Mouse (Mus musculus): ENCODE results near the gene Mex3a. TPM values are rescaled to one million over a fixed set of nuclear protein-coding genes. Genes with fewer than 3 reads are reported as not detected.

The Mex3a gene
- polyA plus RNA-seq, 1 experiment from 2014 or later: 3.3 TPM

- no peak overlapping the region for H3K4me3 ChIP-seq (ENCODE audit: low read depth, low read length)
- H3K4me2 ChIP-seq (replicated peaks; ENCODE audit: low read depth): no peak overlapping the region
- DNase-seq (ENCODE audit: low spot score): no peak
- H3K27ac ChIP-seq (replicated peaks): no peak overlapping the region
- no peak for ATAC-seq (ENCODE audit: low FRiP score, low TSS enrichment)
- no peaks in the 10 kb centered on the region for H3K27me3 ChIP-seq (ENCODE audit: control insufficient read depth, insufficient read depth, low read length)
- H3K9ac ChIP-seq (ENCODE audit: low read length): no peak overlapping the region
- 66% methylated on average over 11 of the region's 11 CpGs for WGBS
- H3K4me1 ChIP-seq (replicated peaks; ENCODE audit: control insufficient read depth, insufficient read depth): peaks cover 3% of the 10 kb centered on the region; the same call in 1 of the 2 replicates
- no peaks in the 10 kb centered on the region for H3K36me3 ChIP-seq (ENCODE audit: control insufficient read depth, insufficient read depth, low read length)
- TF ChIP-seq EP300 (optimal IDR thresholded peaks at IDR 0.05) (no peak), CTCF (IDR thresholded peaks at IDR 0.05; ENCODE audit: low read depth) (no peak)
- H3K9me3 ChIP-seq (ENCODE audit: control insufficient read depth, low read length): no peaks in the 10 kb centered on the region
Measured at GRCm38 (mm10) chr3:88528646-88529045, 3.5 kb upstream of the Mex3a start.

- Histone ChIP-seq H3K9ac (ENCODE audit: low read length) (no peak overlapping the region), H3K9me3 (ENCODE audit: control insufficient read depth, low read length) (no peaks in the 10 kb centered on the region), H3K4me3 (ENCODE audit: low read depth, low read length) (no peak overlapping the region), H3K4me1 (replicated peaks; ENCODE audit: control insufficient read depth, insufficient read depth) (peaks cover 5% of the 10 kb centered on the region; the same call in 1 of the 2 replicates), H3K27ac (replicated peaks) (0 out of 2 replicates have a peak overlapping the region, but pooled peaks have one; percentile 8), H3K27me3 (ENCODE audit: control insufficient read depth, insufficient read depth, low read length) (no peaks in the 10 kb centered on the region), H3K4me2 (replicated peaks; ENCODE audit: low read depth) (peak overlapping the region; percentile 92; the same call in 1 of the 2 replicates), H3K36me3 (ENCODE audit: control insufficient read depth, insufficient read depth, low read length) (no peaks in the 10 kb centered on the region)
- ATAC-seq (ENCODE audit: low FRiP score, low TSS enrichment) (no peak), DNase-seq (ENCODE audit: low spot score) (no peak)
- TF ChIP-seq EP300 (optimal IDR thresholded peaks at IDR 0.05) (no peak), CTCF (IDR thresholded peaks at IDR 0.05; ENCODE audit: low read depth) (no peak)
- 36% methylated on average over 7 of the region's 7 CpGs for WGBS
Measured at GRCm38 (mm10) chr3:88529204-88530000, 2.8 kb upstream of the Mex3a start.

GRCm38 (mm10) chr3:88530082-88530864, 1.9 kb upstream of the Mex3a start:
- ATAC-seq (ENCODE audit: low FRiP score, low TSS enrichment) (no peak), DNase-seq (ENCODE audit: low spot score) (no peak)
- Histone ChIP-seq H3K9ac (ENCODE audit: low read length) (peak overlapping the region; percentile 38; the same call in 1 of the 2 replicates), H3K36me3 (ENCODE audit: control insufficient read depth, insufficient read depth, low read length) (no peaks in the 10 kb centered on the region), H3K4me1 (replicated peaks; ENCODE audit: control insufficient read depth, insufficient read depth) (peaks cover 5% of the 10 kb centered on the region; the same call in 1 of the 2 replicates), H3K9me3 (ENCODE audit: control insufficient read depth, low read length) (no peaks in the 10 kb centered on the region), H3K4me3 (ENCODE audit: low read depth, low read length) (peak overlapping the region; percentile 77), H3K27ac (replicated peaks) (peak overlapping the region; percentile 88; the same call in 1 of the 2 replicates), H3K4me2 (replicated peaks; ENCODE audit: low read depth) (peak overlapping the region; percentile 92), H3K27me3 (ENCODE audit: control insufficient read depth, insufficient read depth, low read length) (no peaks in the 10 kb centered on the region)
- TF ChIP-seq CTCF (IDR thresholded peaks at IDR 0.05; ENCODE audit: low read depth): no peak
- TF ChIP-seq EP300 (optimal IDR thresholded peaks at IDR 0.05): no peak
- WGBS: 21% methylated on average over 11 of the region's 11 CpGs

- Histone ChIP-seq H3K9me3 (ENCODE audit: control insufficient read depth, low read length) (no peaks in the 10 kb centered on the region), H3K4me1 (replicated peaks; ENCODE audit: control insufficient read depth, insufficient read depth) (peaks cover 7% of the 10 kb centered on the region; the same call in 1 of the 2 replicates), H3K4me2 (replicated peaks; ENCODE audit: low read depth) (peak overlapping the region; percentile 92), H3K27me3 (ENCODE audit: control insufficient read depth, insufficient read depth, low read length) (no peaks in the 10 kb centered on the region), H3K4me3 (ENCODE audit: low read depth, low read length) (peak overlapping the region; percentile 77), H3K27ac (replicated peaks) (peak overlapping the region; percentile 88), H3K9ac (ENCODE audit: low read length) (peak overlapping the region; percentile 77), H3K36me3 (ENCODE audit: control insufficient read depth, insufficient read depth, low read length) (no peaks in the 10 kb centered on the region)
- ATAC-seq (ENCODE audit: low FRiP score, low TSS enrichment) (peak; percentile 73), DNase-seq (ENCODE audit: low spot score) (peak; percentile 91)
- TF ChIP-seq EP300 (optimal IDR thresholded peaks at IDR 0.05): peak; percentile 4
- TF ChIP-seq CTCF (IDR thresholded peaks at IDR 0.05; ENCODE audit: low read depth): no peak
- WGBS: 1% methylated on average over 54 of the region's 63 CpGs
Measured at GRCm38 (mm10) chr3:88531348-88532298, 572 bp upstream of the Mex3a start.

Measured in stomach, postnatal 0 days (tissue).